Mouse (Mus musculus): ENCODE data around the gene Akap13.

- TF ChIP-seq CTCF (IDR thresholded peaks at IDR 0.05; ENCODE audit: low read depth) (peak; percentile 31; the same call in 1 of the 2 replicates), EP300 (IDR thresholded peaks at IDR 0.05; ENCODE audit: low read depth) (no peak)
Measured at GRCm38 (mm10) chr7:75576851-75577250, 121.5 kb downstream of the Akap13 start.
